Mouse (Mus musculus): Measurements from ENCODE around the gene Nectin2. TPM values are rescaled to one million over a fixed set of nuclear protein-coding genes. Genes with fewer than 3 reads are reported as not detected.
A peak's percentile ranks its signal among the peaks of the same experiment; 100 is the strongest.

Nectin2 gene
- total and polyA plus RNA-seq, 3 experiments = 29.4 to 41.4 (median 30.2) TPM

DNA sequence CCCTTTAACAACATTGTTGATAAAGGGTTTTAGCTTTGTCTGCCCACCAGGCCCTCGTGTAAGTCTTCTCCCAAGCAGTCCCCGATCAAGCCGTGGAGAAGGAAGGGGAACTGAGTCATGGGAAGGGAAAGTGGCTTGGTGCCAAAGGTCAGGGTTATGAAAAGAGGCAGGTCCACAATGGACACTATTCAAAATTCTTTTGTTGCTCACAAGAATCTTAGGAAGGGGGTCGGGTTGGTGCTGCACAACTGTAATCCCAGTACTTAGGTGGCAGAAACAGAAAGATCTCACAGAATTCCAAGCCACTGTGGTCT, 744 bp upstream of the Nectin2 start:
- peak overlapping the region; percentile 94 for H3K27ac ChIP-seq
- DNase-seq = no peak
- peaks cover 7% of the 10 kb centered on the region for H3K36me3 ChIP-seq (ENCODE audit: control insufficient read depth, insufficient read depth, low read length)
- H3K4me1 ChIP-seq (ENCODE audit: control insufficient read depth, insufficient read depth, low read length) = peaks cover 24% of the 10 kb centered on the region
- peak overlapping the region; percentile 48; the same call in 1 of the 2 replicates for H3K9ac ChIP-seq (ENCODE audit: low read depth, low read length)
- no peak for TF ChIP-seq CTCF (IDR thresholded peaks at IDR 0.05)
- no peak for TF ChIP-seq EP300 (IDR thresholded peaks at IDR 0.05; ENCODE audit: insufficient read depth, low read depth, low read length)
- TF ChIP-seq POLR2A (IDR thresholded peaks at IDR 0.05; ENCODE audit: insufficient read depth, low read depth, low read length) = no peak
- intact Hi-C loops (cut with DNase I) = loop anchor here (5.0 kb wide), 3 partner anchors 91 to 186 kb away; no protein-coding TSS in a partner anchor
- 20% methylated on average over 4 of the region's 4 CpGs for WGBS
- H3K4me3 ChIP-seq = no peak overlapping the region
- H3K79me2 ChIP-seq (replicated peaks; ENCODE audit: control insufficient read depth, insufficient read depth, low read length) = no peaks in the 10 kb centered on the region
- H3K27me3 ChIP-seq (ENCODE audit: control insufficient read depth, insufficient read depth, low read length) = no peaks in the 10 kb centered on the region

DNA sequence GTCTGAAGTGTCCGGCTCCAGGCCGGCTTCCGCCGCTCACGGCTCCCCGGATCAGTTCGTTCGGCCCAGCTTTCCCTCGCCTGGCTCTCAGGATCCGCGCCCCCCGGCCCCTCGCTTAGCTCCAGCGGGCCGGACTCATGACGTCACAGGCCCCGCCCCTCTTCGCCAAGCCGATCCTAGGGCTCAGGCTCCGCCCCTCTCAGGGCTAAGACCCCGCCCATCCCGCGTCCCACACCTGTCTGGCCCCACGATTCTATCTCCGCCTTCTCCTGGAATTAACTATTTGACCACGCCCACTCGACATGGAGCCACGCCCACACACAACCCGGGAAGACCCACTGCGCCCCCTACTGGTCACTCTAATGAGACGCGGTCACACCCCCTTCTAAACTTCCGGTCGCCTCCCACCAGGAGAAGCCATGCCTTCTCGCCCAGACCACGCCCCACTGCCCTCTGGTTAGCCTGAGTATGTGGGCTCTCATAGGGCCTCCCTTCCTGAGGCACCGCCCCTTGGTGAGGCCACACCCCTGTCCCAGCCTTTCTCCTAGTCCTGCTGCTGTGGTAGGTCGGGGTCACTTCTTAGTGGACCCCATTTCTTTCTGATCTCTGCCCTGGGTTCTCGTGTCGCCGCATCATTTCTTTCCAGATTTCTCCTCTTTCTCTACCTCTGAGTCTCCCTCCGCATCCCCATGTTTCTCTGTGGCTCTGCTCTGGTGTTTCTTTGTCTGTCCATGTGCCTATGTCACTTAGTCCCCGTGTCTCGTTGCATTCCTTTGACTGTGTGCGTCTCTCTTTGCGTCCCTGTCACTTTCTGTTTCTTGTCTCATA, 680 bp downstream of the Nectin2 start:
- no peaks in the 10 kb centered on the region for H3K79me2 ChIP-seq (replicated peaks; ENCODE audit: control insufficient read depth, insufficient read depth, low read length)
- DNase-seq = peak; percentile 95 to 96
- no peaks in the 10 kb centered on the region for H3K27me3 ChIP-seq (ENCODE audit: control insufficient read depth, insufficient read depth, low read length)
- peak overlapping the region; percentile 94 for H3K27ac ChIP-seq
- H3K4me1 ChIP-seq (ENCODE audit: control insufficient read depth, insufficient read depth, low read length) = peaks cover 23% of the 10 kb centered on the region
- under 1% methylated on average over 46 of the region's 46 CpGs for WGBS
- H3K9ac ChIP-seq (ENCODE audit: low read depth, low read length) = peak overlapping the region; percentile 85
- peak overlapping the region; percentile 78 for H3K4me3 ChIP-seq
- H3K36me3 ChIP-seq (ENCODE audit: control insufficient read depth, insufficient read depth, low read length) = peaks cover 7% of the 10 kb centered on the region
- intact Hi-C loops (cut with DNase I) = loop anchor here (1.0 to 5.0 kb wide), 6 partner anchors 34 to 188 kb away; partner anchors contain the start of gene Tomm40
- TF ChIP-seq EP300 (IDR thresholded peaks at IDR 0.05; ENCODE audit: insufficient read depth, low read depth, low read length) (peak; percentile 89), POLR2A (IDR thresholded peaks at IDR 0.05; ENCODE audit: insufficient read depth, low read depth, low read length) (peak; percentile 61), CTCF (IDR thresholded peaks at IDR 0.05) (peak; percentile 79)

DNA sequence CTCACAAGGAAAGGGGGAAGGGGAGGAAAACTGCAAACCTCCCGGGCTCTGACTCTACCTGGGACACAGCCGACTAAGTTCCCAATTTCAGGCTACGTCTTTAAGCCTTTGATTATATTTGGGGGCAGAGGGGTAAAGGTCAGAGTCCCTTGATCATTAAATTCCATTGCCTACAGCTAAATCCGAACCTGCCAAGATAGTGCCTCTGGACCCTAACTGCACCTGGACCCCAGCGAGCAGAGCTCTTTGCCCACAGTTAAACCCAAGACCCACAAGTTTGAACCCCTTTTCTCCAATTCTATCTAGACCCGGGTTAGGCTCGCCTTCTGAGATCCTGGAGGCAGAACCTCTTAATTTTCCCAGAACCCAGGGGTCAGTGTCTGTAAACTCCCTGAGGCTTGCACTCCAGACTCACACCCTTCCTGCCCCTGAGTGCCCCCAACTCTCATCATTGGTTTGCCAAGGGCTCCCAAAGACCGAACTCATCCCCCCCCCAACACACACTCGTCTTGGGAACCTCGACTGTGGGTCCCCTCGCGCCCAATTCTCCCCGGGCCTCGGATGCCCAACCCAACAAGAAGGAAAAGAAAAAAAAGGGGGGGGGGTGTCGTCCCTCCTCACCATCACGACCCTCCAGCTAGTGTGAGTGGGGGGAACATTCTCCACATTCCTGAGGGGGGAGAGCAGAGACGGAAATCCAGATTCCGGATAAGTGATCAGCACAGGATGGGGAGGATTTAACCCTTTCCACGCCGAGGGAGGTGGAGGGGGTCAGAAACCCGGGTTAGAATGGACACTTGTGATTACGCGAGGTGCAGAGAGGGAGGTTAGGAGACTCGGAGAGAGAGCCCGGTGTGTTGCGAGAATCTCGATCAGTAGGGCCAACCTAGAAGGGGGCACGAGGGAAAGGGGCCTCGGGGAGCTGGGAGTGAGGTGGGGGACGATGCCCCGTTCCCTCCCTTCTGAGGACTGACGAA, 1.8 kb downstream of the Nectin2 start:
- Histone ChIP-seq H3K4me1 (ENCODE audit: control insufficient read depth, insufficient read depth, low read length) (peaks cover 19% of the 10 kb centered on the region), H3K4me3 (peak overlapping the region; percentile 78), H3K36me3 (ENCODE audit: control insufficient read depth, insufficient read depth, low read length) (peaks cover 3% of the 10 kb centered on the region; the same call in 1 of the 2 replicates), H3K27me3 (ENCODE audit: control insufficient read depth, insufficient read depth, low read length) (no peaks in the 10 kb centered on the region), H3K79me2 (replicated peaks; ENCODE audit: control insufficient read depth, insufficient read depth, low read length) (no peaks in the 10 kb centered on the region; the same call in 1 of the 2 replicates), H3K27ac (peak overlapping the region; percentile 73), H3K9ac (ENCODE audit: low read depth, low read length) (peak overlapping the region; percentile 85)
- DNase-seq = peak in 1 of 2 experiments; percentile 58
- 0 out of 2 replicates have a peak, but pooled peaks have one; percentile 17 for TF ChIP-seq POLR2A (IDR thresholded peaks at IDR 0.05; ENCODE audit: insufficient read depth, low read depth, low read length)
- no peak for TF ChIP-seq CTCF (IDR thresholded peaks at IDR 0.05)
- intact Hi-C loops (cut with DNase I) = loop anchor here (1.0 kb wide), 1 partner anchor 33 kb away; the partner anchor contains the start of gene Tomm40
- WGBS = 2% methylated on average over 32 of the region's 32 CpGs

DNA sequence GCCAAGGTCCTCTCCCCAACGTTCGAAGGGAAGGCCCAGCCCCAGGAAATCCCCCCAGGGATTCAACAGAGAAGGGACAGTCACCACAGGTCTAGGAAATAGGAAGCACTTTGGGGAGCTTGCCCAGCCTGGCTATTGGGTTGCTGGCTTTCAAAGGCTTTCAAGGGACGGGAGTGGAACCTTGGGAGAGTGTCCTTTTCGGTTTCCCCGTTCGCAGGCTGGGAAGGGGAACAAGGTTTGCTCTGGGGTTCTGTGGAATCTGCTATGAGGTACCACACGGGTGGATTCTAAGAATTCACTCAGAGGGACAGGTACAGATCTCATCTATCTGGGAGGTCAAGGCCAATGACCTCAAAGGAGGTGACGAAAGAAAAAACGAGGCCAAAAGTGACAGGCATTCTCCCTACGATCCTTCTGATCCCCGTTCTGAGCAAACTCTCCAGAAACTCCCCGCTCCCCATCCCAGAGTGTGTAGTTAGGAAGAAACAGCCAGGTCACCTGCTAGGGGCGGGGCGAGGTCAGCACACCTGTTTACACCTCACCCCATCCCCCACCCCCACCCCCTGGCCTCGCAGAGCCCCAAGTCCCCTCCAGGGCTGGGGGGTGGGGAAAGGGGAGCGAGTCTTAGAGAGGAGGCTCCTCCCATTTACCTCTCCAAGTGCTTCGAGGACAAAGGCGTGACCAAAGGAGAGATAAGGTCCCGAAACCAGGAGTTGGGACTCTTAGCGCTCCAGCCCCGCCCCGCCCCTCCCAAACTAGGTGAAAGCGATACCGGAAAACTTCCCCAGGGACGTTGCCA, 2.7 kb downstream of the Nectin2 start:
- peak in 1 of 2 experiments; percentile 35 for DNase-seq
- no peaks in the 10 kb centered on the region; the same call in 1 of the 2 replicates for H3K79me2 ChIP-seq (replicated peaks; ENCODE audit: control insufficient read depth, insufficient read depth, low read length)
- intact Hi-C loops (cut with DNase I) = no loop called here
- H3K27ac ChIP-seq = peak overlapping the region; percentile 73
- H3K36me3 ChIP-seq (ENCODE audit: control insufficient read depth, insufficient read depth, low read length) = peaks cover 3% of the 10 kb centered on the region; the same call in 1 of the 2 replicates
- TF ChIP-seq EP300 (IDR thresholded peaks at IDR 0.05; ENCODE audit: insufficient read depth, low read depth, low read length) = no peak
- TF ChIP-seq POLR2A (IDR thresholded peaks at IDR 0.05; ENCODE audit: insufficient read depth, low read depth, low read length) = no peak
- no peak for TF ChIP-seq CTCF (IDR thresholded peaks at IDR 0.05)
- peak overlapping the region; percentile 13; the same call in 1 of the 2 replicates for H3K9ac ChIP-seq (ENCODE audit: low read depth, low read length)
- peak overlapping the region; percentile 78 for H3K4me3 ChIP-seq
- peaks cover 18% of the 10 kb centered on the region for H3K4me1 ChIP-seq (ENCODE audit: control insufficient read depth, insufficient read depth, low read length)
- WGBS = 18% methylated on average over 25 of the region's 25 CpGs
- no peaks in the 10 kb centered on the region for H3K27me3 ChIP-seq (ENCODE audit: control insufficient read depth, insufficient read depth, low read length)
